ENCODE assay signal across 29 mouse cellular contexts in the genomic region with DNA sequence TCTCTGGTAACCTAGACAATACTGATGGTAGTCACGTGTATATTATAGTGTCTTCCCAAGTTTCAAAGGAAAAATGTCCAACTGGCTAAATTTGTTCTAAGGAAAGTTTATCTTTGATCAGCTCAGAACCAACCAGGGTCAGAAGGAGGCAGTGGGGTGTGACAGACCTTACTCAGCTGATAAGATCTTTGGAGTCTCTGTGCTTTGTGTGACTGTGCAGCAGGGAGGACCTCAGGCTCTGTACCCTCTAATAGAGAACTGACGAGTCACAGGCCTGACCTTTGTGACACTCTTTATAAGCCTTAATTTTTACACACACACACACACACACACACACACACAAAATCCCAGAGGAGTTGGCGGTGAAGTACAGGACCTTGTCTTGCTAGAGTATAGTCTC.
DNase-seq lines count a peak whose midpoint lies in the region; ATAC-seq and TF ChIP-seq lines count a peak whose summit lies in the region.
"Had no signal": no experiment of that assay in that cellular context is flagged by ENCODE, and none has a peak within 500 bp of the region (broad histone marks: within the 10 kb centered on the region; RNA-seq: fewer than 3 reads in every experiment).

No protein-coding gene starts in this region.

- no peak for TF ChIP-seq CTCF in kidney, adult 2 months (conservative IDR thresholded peaks at IDR 0.05; ENCODE audit: insufficient read depth, insufficient read length, low read depth, low read length)
- TF ChIP-seq CTCF in stomach, postnatal 0 days (IDR thresholded peaks at IDR 0.05; ENCODE audit: low read depth), result no peak

- H3K27me3 ChIP-seq in kidney, adult 2 months (replicated peaks; ENCODE audit: control insufficient read depth, insufficient read depth, low read length), result no peaks in the 10 kb centered on the region
- H3K27me3 ChIP-seq in kidney, embryonic 15.5 days, result no peaks in the 10 kb centered on the region
- no peaks in the 10 kb centered on the region for H3K27me3 ChIP-seq in stomach, embryonic 15.5 days (replicated peaks)
- H3K27me3 ChIP-seq in stomach, postnatal 0 days (ENCODE audit: control insufficient read depth, insufficient read depth, low read length), result no peaks in the 10 kb centered on the region
- H3K27me3 ChIP-seq: CH12.LX; embryonic facial prominence, embryonic 13.5 days; forebrain, embryonic 12.5 days; forebrain, embryonic 15.5 days; heart, embryonic 12.5 days; heart, embryonic 15.5 days; hindbrain, embryonic 13.5 days; Patski had no signal

- DNase-seq in kidney, adult 2 months, result peak; percentile 41
- no peak for DNase-seq in kidney, postnatal 4 days
- DNase-seq in kidney, adult 8-10 months, result no peak
- DNase-seq in stomach, postnatal 0 days (ENCODE audit: low spot score), result no peak
- no peak for DNase-seq in embryo, embryonic 10 days (ENCODE audit: low spot score)
- DNase-seq: adrenal gland, postnatal 10 days; adrenal gland, postnatal 36 days; B cell, adult 2 months; cerebellum, adult 18-20 months; cerebellum, adult 9-10 months; cerebellum, postnatal 14 days; gastrocnemius, postnatal 25 days; heart, adult 18-20 months; heart, postnatal 10 days; heart, postnatal 36 days had no signal

- H3K4me3 ChIP-seq in kidney, adult 2 months (ENCODE audit: insufficient read depth, low read depth, low read length), result no peak overlapping the region
- H3K4me3 ChIP-seq in kidney, embryonic 15.5 days (replicated peaks), result no peak overlapping the region
- H3K4me3 ChIP-seq in stomach, embryonic 15.5 days (replicated peaks), result no peak overlapping the region
- no peak overlapping the region for H3K4me3 ChIP-seq in stomach, postnatal 0 days (ENCODE audit: low read depth, low read length)
- H3K4me3 ChIP-seq: embryonic facial prominence, embryonic 10.5 days; embryonic facial prominence, embryonic 13.5 days; erythroblast, embryonic 14.5 days; forebrain, embryonic 12.5 days; forebrain, embryonic 15.5 days; heart, embryonic 12.5 days; heart, embryonic 15.5 days; hindbrain, embryonic 10.5 days; hindbrain, embryonic 13.5 days had no signal

- no peak for TF ChIP-seq EP300 in stomach, postnatal 0 days (optimal IDR thresholded peaks at IDR 0.05)

- H3K9me3 ChIP-seq in kidney, embryonic 15.5 days (replicated peaks), result no peaks in the 10 kb centered on the region
- no peaks in the 10 kb centered on the region for H3K9me3 ChIP-seq in stomach, embryonic 15.5 days
- no peaks in the 10 kb centered on the region for H3K9me3 ChIP-seq in stomach, postnatal 0 days (ENCODE audit: control insufficient read depth, low read length)
- H3K9me3 ChIP-seq: embryonic facial prominence, embryonic 10.5 days; embryonic facial prominence, embryonic 13.5 days; forebrain, embryonic 12.5 days; forebrain, embryonic 15.5 days; heart, embryonic 12.5 days; heart, embryonic 15.5 days; hindbrain, embryonic 10.5 days; hindbrain, embryonic 13.5 days had no signal

- no peak overlapping the region for H3K9ac ChIP-seq in kidney, embryonic 15.5 days
- H3K9ac ChIP-seq in stomach, embryonic 15.5 days, result no peak overlapping the region
- no peak overlapping the region for H3K9ac ChIP-seq in stomach, postnatal 0 days (ENCODE audit: low read length)
- H3K9ac ChIP-seq: embryonic facial prominence, embryonic 13.5 days; forebrain, embryonic 12.5 days; forebrain, embryonic 15.5 days; heart, embryonic 12.5 days; heart, embryonic 15.5 days; hindbrain, embryonic 13.5 days had no signal

- peaks cover 19% of the 10 kb centered on the region for H3K4me1 ChIP-seq in kidney, adult 2 months (ENCODE audit: control insufficient read depth, insufficient read depth, low read length)
- peaks cover 11% of the 10 kb centered on the region for H3K4me1 ChIP-seq in kidney, embryonic 15.5 days
- no peaks in the 10 kb centered on the region for H3K4me1 ChIP-seq in stomach, embryonic 15.5 days
- no peaks in the 10 kb centered on the region for H3K4me1 ChIP-seq in stomach, postnatal 0 days (replicated peaks; ENCODE audit: control insufficient read depth, insufficient read depth)
- H3K4me1 ChIP-seq: embryonic facial prominence, embryonic 13.5 days; forebrain, embryonic 12.5 days; forebrain, embryonic 15.5 days; hindbrain, embryonic 13.5 days had no signal

- TF ChIP-seq POLR2A in kidney, adult 2 months (IDR thresholded peaks at IDR 0.05; ENCODE audit: low read depth, low read length), result no peak

- peak; percentile 83 for ATAC-seq in kidney, embryonic 15.5 days (replicated peaks; ENCODE audit: low FRiP score)
- 0 out of 2 replicates have a peak, but pooled peaks have one; percentile 56 for ATAC-seq in stomach, embryonic 15.5 days (ENCODE audit: insufficient read depth, low FRiP score, low read depth)
- no peak for ATAC-seq in stomach, postnatal 0 days (ENCODE audit: low FRiP score, low TSS enrichment)
- ATAC-seq: forebrain, embryonic 15.5 days; Patski had no signal

- WGBS in kidney, adult 2 months, result 54% methylated on average over 3 of the region's 3 CpGs
- WGBS in kidney, embryonic 15.5 days, result 36% methylated on average over 3 of the region's 3 CpGs
- WGBS in stomach, embryonic 15.5 days, result 57% methylated on average over 3 of the region's 3 CpGs
- WGBS in stomach, postnatal 0 days, result 52% methylated on average over 3 of the region's 3 CpGs

- H3K27ac ChIP-seq in kidney, adult 2 months (ENCODE audit: insufficient read depth, low read depth, low read length), result no peak overlapping the region; the same call in 1 of the 2 replicates
- peak overlapping the region; percentile 42; the same call in 1 of the 2 replicates for H3K27ac ChIP-seq in kidney, embryonic 15.5 days
- no peak overlapping the region for H3K27ac ChIP-seq in stomach, embryonic 15.5 days
- no peak overlapping the region for H3K27ac ChIP-seq in stomach, postnatal 0 days (replicated peaks)
- H3K27ac ChIP-seq: embryonic facial prominence, embryonic 10.5 days; embryonic facial prominence, embryonic 13.5 days; forebrain, embryonic 12.5 days; forebrain, embryonic 15.5 days; heart, embryonic 15.5 days; hindbrain, embryonic 10.5 days; hindbrain, embryonic 13.5 days had no signal

- H3K36me3 ChIP-seq in kidney, adult 2 months (ENCODE audit: control insufficient read depth, insufficient read depth, low read length), result no peaks in the 10 kb centered on the region; the same call in 1 of the 2 replicates
- no peaks in the 10 kb centered on the region for H3K36me3 ChIP-seq in kidney, embryonic 15.5 days
- no peaks in the 10 kb centered on the region for H3K36me3 ChIP-seq in stomach, embryonic 15.5 days
- H3K36me3 ChIP-seq in stomach, postnatal 0 days (ENCODE audit: control insufficient read depth, insufficient read depth, low read length), result no peaks in the 10 kb centered on the region
- H3K36me3 ChIP-seq: embryonic facial prominence, embryonic 10.5 days; embryonic facial prominence, embryonic 13.5 days; forebrain, embryonic 12.5 days; forebrain, embryonic 15.5 days; G1E; heart, embryonic 12.5 days; heart, embryonic 15.5 days; hindbrain, embryonic 13.5 days had no signal

- H3K4me2 ChIP-seq in kidney, embryonic 15.5 days, result no peak overlapping the region
- H3K4me2 ChIP-seq in stomach, embryonic 15.5 days, result no peak overlapping the region
- no peak overlapping the region for H3K4me2 ChIP-seq in stomach, postnatal 0 days (replicated peaks; ENCODE audit: low read depth)
- H3K4me2 ChIP-seq: embryonic facial prominence, embryonic 13.5 days; forebrain, embryonic 12.5 days; forebrain, embryonic 15.5 days; heart, embryonic 12.5 days; heart, embryonic 15.5 days; hindbrain, embryonic 13.5 days had no signal
